Mouse (Mus musculus): Measurements from ENCODE around the gene Snrnp35. TPM values are rescaled to one million over a fixed set of nuclear protein-coding genes. Genes with fewer than 3 reads are reported as not detected.

The Snrnp35 gene
- polyA plus RNA-seq, 1 experiment from 2014 or later: 6.5 TPM

GRCm38 (mm10) chr5:124444208-124444607, 38.7 kb upstream of the Snrnp35 start:
- DNase-seq (no peak), ATAC-seq (no peak)
- TF ChIP-seq EP300 (IDR thresholded peaks at IDR 0.05; ENCODE audit: low read depth): no peak; the same call in 1 of the 2 replicates
- no peak for TF ChIP-seq CTCF (IDR thresholded peaks at IDR 0.05; ENCODE audit: low read depth)
- H3K27me3 ChIP-seq (ENCODE audit: insufficient read depth, low read length): no peaks in the 10 kb centered on the region
- peak overlapping the region; percentile 85 for H3K9ac ChIP-seq (replicated peaks)
- H3K36me3 ChIP-seq (replicated peaks; ENCODE audit: insufficient read depth, low read length): peaks cover 25% of the 10 kb centered on the region
- H3K4me1 ChIP-seq (ENCODE audit: insufficient read depth): peaks cover 54% of the 10 kb centered on the region
- no peaks in the 10 kb centered on the region for H3K9me3 ChIP-seq (ENCODE audit: low read length)
- peak overlapping the region; percentile 84 for H3K4me3 ChIP-seq (ENCODE audit: low read depth, low read length)
- peak overlapping the region; percentile 90 for H3K27ac ChIP-seq (ENCODE audit: low read depth)
- H3K4me2 ChIP-seq (ENCODE audit: low read depth, low read length): peak overlapping the region; percentile 98
- WGBS (ENCODE audit: insufficient replicate concordance): 79% methylated on average over 3 of the region's 3 CpGs

- H3K27me3 ChIP-seq (ENCODE audit: insufficient read depth, low read length): no peaks in the 10 kb centered on the region
- ATAC-seq (peak; percentile 77), DNase-seq (peak; percentile 84)
- WGBS (ENCODE audit: insufficient replicate concordance): 3% methylated on average over 40 of the region's 66 CpGs
- peaks cover 58% of the 10 kb centered on the region for H3K4me1 ChIP-seq (ENCODE audit: insufficient read depth)
- H3K27ac ChIP-seq (ENCODE audit: low read depth): peak overlapping the region; percentile 90
- H3K9ac ChIP-seq (replicated peaks): peak overlapping the region; percentile 85
- H3K9me3 ChIP-seq (ENCODE audit: low read length): no peaks in the 10 kb centered on the region
- H3K4me3 ChIP-seq (ENCODE audit: low read depth, low read length): peak overlapping the region; percentile 84
- peak overlapping the region; percentile 98 for H3K4me2 ChIP-seq (ENCODE audit: low read depth, low read length)
- TF ChIP-seq CTCF (IDR thresholded peaks at IDR 0.05; ENCODE audit: low read depth) (no peak), EP300 (IDR thresholded peaks at IDR 0.05; ENCODE audit: low read depth) (peak; percentile 9; the same call in 1 of the 2 replicates)
- H3K36me3 ChIP-seq (replicated peaks; ENCODE audit: insufficient read depth, low read length): peaks cover 32% of the 10 kb centered on the region
Observed at GRCm38 (mm10) chr5:124444661-124445561, 38.0 kb upstream of the Snrnp35 start.

DNA sequence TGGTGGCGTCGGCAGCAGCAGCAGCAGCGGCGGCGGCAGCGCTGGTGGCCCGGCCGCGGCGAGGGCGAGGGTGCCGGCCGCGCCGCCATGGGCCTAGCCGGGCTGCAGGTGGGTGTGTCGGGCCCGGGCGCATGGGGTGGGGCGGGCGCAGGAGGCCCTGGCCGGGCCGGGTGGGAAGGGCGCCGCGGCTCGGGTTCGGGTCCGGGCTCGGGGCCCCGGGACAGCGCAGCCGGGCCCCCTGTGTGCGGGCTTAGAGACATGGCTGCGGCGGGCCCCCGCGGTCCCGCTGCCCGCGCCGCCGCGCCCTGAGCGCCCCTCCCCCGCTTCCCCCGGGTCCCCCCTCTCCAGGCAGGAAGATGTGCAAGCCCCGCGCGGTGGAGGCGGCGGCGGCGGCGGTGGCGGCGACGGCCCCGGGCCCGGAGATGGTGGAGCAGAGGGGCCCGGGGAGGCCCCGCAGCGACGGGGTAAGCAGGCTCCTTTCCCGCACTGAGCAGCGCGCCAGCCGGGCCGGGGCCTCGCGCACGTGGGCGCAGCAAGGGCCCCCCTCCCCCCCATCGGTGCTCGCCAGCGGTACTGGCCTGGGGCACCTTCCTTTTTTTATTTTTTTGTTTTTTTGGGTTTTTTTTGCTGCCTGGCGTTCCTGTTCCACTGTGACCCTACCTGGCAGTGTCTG, 37.2 kb upstream of the Snrnp35 start:
- Histone ChIP-seq H3K27ac (ENCODE audit: low read depth) (peak overlapping the region; percentile 90), H3K9me3 (ENCODE audit: low read length) (no peaks in the 10 kb centered on the region), H3K4me1 (ENCODE audit: insufficient read depth) (peaks cover 62% of the 10 kb centered on the region), H3K4me2 (ENCODE audit: low read depth, low read length) (peak overlapping the region; percentile 98), H3K27me3 (ENCODE audit: insufficient read depth, low read length) (no peaks in the 10 kb centered on the region), H3K4me3 (ENCODE audit: low read depth, low read length) (peak overlapping the region; percentile 84), H3K36me3 (replicated peaks; ENCODE audit: insufficient read depth, low read length) (peaks cover 40% of the 10 kb centered on the region), H3K9ac (replicated peaks) (peak overlapping the region; percentile 85)
- TF ChIP-seq EP300 (IDR thresholded peaks at IDR 0.05; ENCODE audit: low read depth) (no peak), CTCF (IDR thresholded peaks at IDR 0.05; ENCODE audit: low read depth) (no peak)
- ATAC-seq (peak; percentile 51), DNase-seq (peak; percentile 76)
- 0% methylated on average over 26 of the region's 77 CpGs for WGBS (ENCODE audit: insufficient replicate concordance)

DNA sequence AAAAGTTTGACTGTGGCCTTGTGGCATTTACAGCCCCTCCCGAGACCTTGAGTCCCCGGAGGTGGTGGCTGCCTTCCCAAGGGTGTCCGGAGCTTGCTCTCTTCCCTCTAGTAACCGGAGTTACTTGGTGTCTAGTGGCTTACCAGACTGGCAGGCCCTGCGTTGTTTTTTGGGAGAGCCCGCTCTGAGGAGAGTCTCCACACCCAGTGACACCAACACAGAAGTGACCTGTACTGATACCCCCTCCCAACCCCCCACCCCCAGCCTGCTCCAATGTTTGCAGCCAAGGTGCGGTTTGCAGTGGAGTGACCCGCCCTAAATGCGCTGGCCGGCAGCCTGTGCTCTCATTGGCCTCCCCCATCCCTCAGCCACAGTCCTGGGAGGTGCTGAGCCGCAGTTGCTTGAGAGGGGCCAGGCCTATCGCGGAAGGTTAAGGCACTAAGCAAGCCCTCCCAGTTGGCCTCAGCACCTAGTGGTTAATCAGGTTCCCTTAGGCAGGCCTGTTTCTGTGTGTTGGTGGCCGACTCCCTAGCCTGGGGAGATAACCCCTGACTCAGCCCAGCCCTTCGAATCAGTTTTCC, 36.5 kb upstream of the Snrnp35 start:
- TF ChIP-seq EP300 (IDR thresholded peaks at IDR 0.05; ENCODE audit: low read depth) (no peak), CTCF (IDR thresholded peaks at IDR 0.05; ENCODE audit: low read depth) (peak; percentile 40)
- no peaks in the 10 kb centered on the region for H3K27me3 ChIP-seq (ENCODE audit: insufficient read depth, low read length)
- 2% methylated on average over 15 of the region's 15 CpGs for WGBS (ENCODE audit: insufficient replicate concordance)
- peaks cover 46% of the 10 kb centered on the region for H3K36me3 ChIP-seq (replicated peaks; ENCODE audit: insufficient read depth, low read length)
- ATAC-seq: peak; percentile 69
- peak overlapping the region; percentile 90 for H3K27ac ChIP-seq (ENCODE audit: low read depth)
- H3K9me3 ChIP-seq (ENCODE audit: low read length): no peaks in the 10 kb centered on the region
- H3K9ac ChIP-seq (replicated peaks): peak overlapping the region; percentile 85
- H3K4me2 ChIP-seq (ENCODE audit: low read depth, low read length): peak overlapping the region; percentile 98
- peak; percentile 84 for DNase-seq
- H3K4me1 ChIP-seq (ENCODE audit: insufficient read depth): peaks cover 64% of the 10 kb centered on the region
- peak overlapping the region; percentile 84 for H3K4me3 ChIP-seq (ENCODE audit: low read depth, low read length)

DNA sequence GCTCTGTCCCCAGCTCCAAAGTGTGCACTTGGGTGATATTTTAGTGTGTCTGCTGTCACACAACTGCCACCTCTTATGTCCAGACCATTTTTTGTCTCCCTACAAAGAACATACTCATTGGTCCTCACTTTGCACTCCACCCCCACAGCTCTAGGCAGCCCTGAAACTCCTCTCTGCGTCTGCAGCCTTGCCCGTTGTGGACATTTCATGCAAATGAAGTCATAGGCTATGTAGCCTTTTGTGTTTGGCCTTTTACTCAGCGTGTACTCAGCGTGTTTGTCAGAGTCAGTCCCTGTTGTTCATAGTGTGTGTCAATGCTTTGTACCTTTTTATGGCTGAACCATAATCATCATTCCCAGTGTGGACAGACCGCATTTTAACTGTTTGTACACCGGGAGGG, 33.4 kb upstream of the Snrnp35 start:
- Histone ChIP-seq H3K4me1 (ENCODE audit: insufficient read depth) (peaks cover 53% of the 10 kb centered on the region), H3K27ac (ENCODE audit: low read depth) (peak overlapping the region; percentile 41), H3K36me3 (replicated peaks; ENCODE audit: insufficient read depth, low read length) (peaks cover 74% of the 10 kb centered on the region), H3K27me3 (ENCODE audit: insufficient read depth, low read length) (no peaks in the 10 kb centered on the region), H3K9ac (replicated peaks) (no peak overlapping the region; the same call in 1 of the 2 replicates), H3K9me3 (ENCODE audit: low read length) (no peaks in the 10 kb centered on the region), H3K4me3 (ENCODE audit: low read depth, low read length) (no peak overlapping the region), H3K4me2 (ENCODE audit: low read depth, low read length) (no peak overlapping the region)
- peak; percentile 32 for ATAC-seq
- WGBS (ENCODE audit: insufficient replicate concordance): 69% methylated on average over 6 of the region's 6 CpGs
- DNase-seq: no peak
- TF ChIP-seq CTCF (IDR thresholded peaks at IDR 0.05; ENCODE audit: low read depth) (no peak), EP300 (IDR thresholded peaks at IDR 0.05; ENCODE audit: low read depth) (no peak)

DNA sequence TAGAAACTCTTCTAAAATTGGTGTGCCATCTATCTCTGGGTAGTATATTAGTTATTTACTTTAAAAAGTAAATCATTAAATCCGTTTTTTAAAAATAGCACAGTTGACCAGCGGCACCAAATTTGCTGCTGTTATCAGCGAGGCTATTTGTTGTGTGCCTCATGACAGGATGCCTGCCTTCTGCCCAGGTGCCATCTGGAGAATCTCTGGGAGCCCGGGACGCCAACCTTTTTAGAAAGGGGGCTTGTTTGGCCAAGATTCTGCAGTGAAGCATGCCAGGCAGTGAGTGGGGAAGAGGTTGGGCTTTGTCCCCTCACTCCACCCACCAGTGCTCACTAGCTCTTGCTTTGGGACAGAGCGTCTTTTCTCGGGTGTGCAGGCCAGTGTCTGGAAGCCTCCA, 32.9 kb upstream of the Snrnp35 start:
- H3K36me3 ChIP-seq (replicated peaks; ENCODE audit: insufficient read depth, low read length): peaks cover 79% of the 10 kb centered on the region
- no peak for DNase-seq

More for the DNA sequence above, 32.9 kb upstream of the Snrnp35 start:
- no peaks in the 10 kb centered on the region for H3K9me3 ChIP-seq (ENCODE audit: low read length)
- H3K4me2 ChIP-seq (ENCODE audit: low read depth, low read length): peak overlapping the region; percentile 5; the same call in 1 of the 2 replicates
- peak overlapping the region; percentile 41 for H3K27ac ChIP-seq (ENCODE audit: low read depth)
- TF ChIP-seq EP300 (IDR thresholded peaks at IDR 0.05; ENCODE audit: low read depth): no peak
- no peak for ATAC-seq
- H3K4me1 ChIP-seq (ENCODE audit: insufficient read depth): peaks cover 47% of the 10 kb centered on the region
- H3K4me3 ChIP-seq (ENCODE audit: low read depth, low read length): no peak overlapping the region
- 0 out of 2 replicates have a peak overlapping the region, but pooled peaks have one; percentile 1 for H3K9ac ChIP-seq (replicated peaks)
- H3K27me3 ChIP-seq (ENCODE audit: insufficient read depth, low read length): no peaks in the 10 kb centered on the region
- 63% methylated on average over 7 of the region's 7 CpGs for WGBS (ENCODE audit: insufficient replicate concordance)

Measured in liver, postnatal 0 days (tissue).